Mouse (Mus musculus) ZHBTc4 (cell line): Measurements from ENCODE around the gene Gfpt1.
"Not testable (repeated sequence)": the region's sequence is repeated elsewhere in the genome, so short reads cannot be mapped to it uniquely, and the experiment has no call there.

Experiments used
- DNase-seq: peaks from one replicate; pipeline ENCODE4 v3.0.0-alpha.2; 2011; ENCODE audit warnings: low read depth, low spot score

The Gfpt1 gene

GRCm38 (mm10) chr6:87042337-87043130, at the start of gene Gfpt1:
Gfpt1 (plus strand) TSS chr6:87042846.
- peak; percentile 98 for DNase-seq

DNA sequence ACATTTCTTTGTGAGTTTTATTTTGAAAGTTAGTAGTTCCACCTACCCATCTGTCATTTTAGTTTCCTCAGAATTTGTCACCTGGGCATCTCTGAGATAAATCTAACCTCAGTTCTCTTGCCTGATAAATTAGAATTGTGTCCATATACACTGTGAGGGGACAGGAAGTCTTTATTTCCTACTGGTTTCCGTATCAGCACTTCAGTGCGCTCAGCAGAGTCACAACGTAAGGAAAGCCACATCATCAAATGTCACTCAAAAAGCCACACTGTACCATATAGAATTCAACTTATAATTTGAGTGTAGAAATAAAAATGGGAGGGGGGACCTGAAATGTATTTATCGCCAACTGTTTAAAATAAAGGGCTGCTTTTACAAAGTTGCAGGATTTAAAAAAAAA, 48.4 kb upstream of the Gfpt1 start:
- DNase-seq: no peak

- DNase-seq: no peak
Observed at GRCm38 (mm10) chr6:86996629-86997307, 45.9 kb upstream of the Gfpt1 start.

- DNase-seq: no peak
Observed at GRCm38 (mm10) chr6:86997360-86997759, 45.3 kb upstream of the Gfpt1 start.

GRCm38 (mm10) chr6:87001995-87002394, 40.7 kb upstream of the Gfpt1 start:
- DNase-seq: no peak

- peak; percentile 89 for DNase-seq
Observed at GRCm38 (mm10) chr6:87002521-87003055, 40.1 kb upstream of the Gfpt1 start.

DNA sequence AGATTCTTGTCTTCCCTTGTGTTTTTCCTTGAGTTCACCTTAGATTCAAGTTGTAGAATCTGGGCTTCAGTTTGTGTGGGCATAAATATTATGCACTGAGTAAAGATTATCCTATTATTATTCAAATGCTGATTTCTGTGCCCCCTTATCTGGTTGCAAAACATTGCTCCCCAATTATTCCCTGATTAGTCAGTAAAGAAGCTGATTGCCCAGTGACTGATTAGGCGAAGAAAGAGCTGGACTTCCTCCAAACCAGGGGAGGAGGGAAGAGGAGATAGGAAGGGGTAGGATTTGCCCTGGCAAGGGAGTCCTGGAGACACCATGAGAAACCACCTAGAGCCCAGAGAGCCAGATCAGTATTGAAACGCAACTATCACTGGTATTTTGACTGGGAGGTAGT, 38.5 kb upstream of the Gfpt1 start:
- no peak for DNase-seq

DNA sequence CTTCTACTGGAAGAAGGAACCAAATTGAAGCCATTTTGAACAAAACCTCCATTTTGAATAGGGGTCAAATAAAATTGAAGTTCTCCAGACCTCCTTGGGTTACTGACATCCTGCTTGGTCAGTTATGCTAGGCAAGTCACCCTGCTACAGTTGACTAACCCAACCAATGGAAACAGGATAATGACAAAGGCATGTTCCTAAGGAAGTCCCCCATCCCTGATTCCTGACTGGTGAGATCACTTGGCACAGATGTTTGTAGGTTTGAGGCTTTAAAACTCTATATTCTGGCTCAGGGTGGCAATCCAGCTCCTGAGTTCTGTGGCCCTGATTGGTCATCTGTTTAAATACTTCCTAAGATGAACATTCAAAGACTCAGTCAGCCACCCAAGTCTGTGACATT, 37.1 kb upstream of the Gfpt1 start:
- no peak for DNase-seq

- no peak for DNase-seq
Observed at GRCm38 (mm10) chr6:87008887-87009286, 33.8 kb upstream of the Gfpt1 start, which contains the start of gene Nfu1. Nfu1 (plus strand) TSS chr6:87009236.

DNA sequence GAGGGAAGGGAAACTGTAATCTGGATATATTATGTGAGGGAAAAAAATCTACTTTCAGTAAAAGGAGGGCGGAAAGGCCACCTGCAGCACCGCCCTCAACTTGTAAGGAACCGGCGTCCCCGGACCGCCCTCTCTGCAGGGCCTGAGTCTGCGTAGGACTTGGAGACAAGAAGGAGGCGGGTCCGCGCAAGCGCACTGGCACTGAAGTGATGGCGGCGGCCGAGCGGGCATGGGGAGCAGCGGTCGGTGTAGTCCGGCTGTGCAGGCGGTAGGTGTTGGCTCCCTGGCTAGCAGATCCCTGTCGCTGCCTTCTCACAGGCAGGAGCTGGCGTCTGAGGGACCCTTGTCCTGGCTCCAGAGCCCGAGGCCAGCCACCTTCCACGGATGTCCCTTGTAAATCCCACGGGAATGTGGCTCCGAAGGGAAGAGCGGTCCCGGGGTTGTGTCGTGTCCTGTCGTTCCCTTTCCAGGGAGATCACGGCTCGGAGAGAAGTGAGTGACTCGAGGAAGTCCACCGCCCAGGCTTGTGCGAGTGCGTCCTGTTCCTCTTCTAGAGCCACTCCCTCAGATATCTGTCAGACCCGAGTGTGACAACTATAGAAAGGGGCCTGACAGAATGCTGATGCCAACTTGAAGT, 32.8 kb upstream of the Gfpt1 start:
- peak; percentile 98 for DNase-seq

- DNase-seq: peak; percentile 83
Observed at GRCm38 (mm10) chr6:87016916-87017315, 25.7 kb upstream of the Gfpt1 start.

- no peak for DNase-seq
Observed at GRCm38 (mm10) chr6:87018874-87019273, 23.8 kb upstream of the Gfpt1 start.

DNA sequence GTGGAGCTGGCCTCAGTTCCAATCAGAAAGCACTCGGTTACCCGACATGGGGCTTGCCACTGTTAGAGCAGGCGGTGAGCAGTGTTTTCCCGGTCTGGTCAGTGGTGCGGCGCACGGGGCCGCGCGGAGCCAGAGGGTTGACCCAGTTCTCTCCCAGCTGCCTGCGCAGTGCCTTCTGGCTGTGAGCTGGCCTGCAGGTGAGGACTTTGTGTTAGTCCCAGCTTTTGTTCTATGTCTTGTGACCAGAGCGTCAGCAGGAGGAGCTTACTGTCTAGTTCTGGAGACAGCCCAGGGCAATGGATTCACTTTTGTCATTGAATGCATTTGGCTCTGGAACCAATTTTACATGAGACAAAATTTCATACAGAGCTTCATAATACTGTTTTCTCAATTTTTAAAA, 20.9 kb upstream of the Gfpt1 start:
- peak; percentile 78 for DNase-seq

DNA sequence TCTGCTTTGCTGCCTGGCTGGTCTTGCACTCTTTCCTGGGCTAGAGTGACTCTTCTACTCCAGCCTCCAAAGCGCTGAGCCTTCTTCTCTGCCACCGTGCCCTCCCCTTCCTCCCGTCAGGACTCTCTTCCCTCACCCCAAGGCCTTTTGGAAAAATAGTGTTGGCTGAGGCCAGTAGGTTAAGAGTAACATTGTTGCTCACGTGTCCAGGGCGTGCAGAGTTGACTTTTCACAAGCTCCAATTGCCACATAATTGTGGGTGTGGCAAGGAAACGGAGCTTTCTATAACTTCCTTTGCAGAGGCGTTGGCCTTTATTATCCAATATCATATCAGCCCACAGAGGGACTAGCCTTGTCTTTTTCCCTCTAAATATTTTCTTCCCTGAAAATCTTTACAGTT, 15.7 kb upstream of the Gfpt1 start:
- no peak for DNase-seq

DNA sequence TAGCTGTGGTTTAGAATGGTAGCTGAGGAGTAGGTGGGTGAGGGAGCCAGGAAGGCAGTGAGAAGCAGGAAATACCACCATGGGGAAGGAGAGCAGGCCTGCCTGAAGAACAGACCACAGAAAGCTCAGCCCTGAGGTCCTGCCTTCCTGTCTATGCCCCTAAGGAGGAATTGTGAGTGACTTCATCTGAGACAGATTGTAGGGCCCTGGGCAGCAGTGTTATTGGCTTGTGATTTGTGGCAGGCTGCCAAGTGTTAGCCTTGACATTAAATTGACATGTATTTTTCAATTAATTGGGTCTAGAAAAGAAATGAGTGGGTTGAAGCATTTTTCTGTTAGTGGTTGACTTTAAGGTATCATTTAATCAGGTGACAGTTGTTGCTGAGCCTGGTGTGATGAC, 13.8 kb upstream of the Gfpt1 start:
- DNase-seq: no peak

DNA sequence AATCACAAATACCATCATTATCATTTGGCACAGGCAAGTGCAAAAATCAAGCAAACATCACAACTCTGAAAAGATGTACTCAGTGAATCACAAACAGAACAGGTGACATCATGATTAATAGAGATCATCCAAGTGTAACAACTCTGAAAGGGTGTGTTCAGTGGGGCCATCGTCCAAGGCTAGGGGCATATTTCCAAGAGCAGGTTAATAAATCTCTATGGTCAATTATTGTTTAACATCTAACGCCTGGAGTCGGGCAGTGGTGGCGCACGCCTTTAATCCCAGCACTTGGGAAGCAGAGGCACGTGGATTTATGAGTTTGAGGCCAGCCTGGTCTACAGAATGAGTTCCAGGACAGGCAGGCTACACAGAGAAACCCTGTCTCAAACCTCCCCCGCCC, 11.3 kb upstream of the Gfpt1 start:
- not testable (repeated sequence) for DNase-seq

GRCm38 (mm10) chr6:87032401-87032800, 10.2 kb upstream of the Gfpt1 start:
- DNase-seq: peak; percentile 30

- DNase-seq: no peak
Observed at GRCm38 (mm10) chr6:87034395-87034794, 8.3 kb upstream of the Gfpt1 start.

GRCm38 (mm10) chr6:87037826-87038620, 4.6 kb upstream of the Gfpt1 start:
- no peak for DNase-seq

- DNase-seq: no peak
Observed at GRCm38 (mm10) chr6:87039161-87039560, 3.5 kb upstream of the Gfpt1 start.

- DNase-seq: no peak
Observed at GRCm38 (mm10) chr6:87040971-87041370, 1.7 kb upstream of the Gfpt1 start.
